Comparison of ENCODE assay signal across 10 mouse cellular contexts in genomic region chr12:71147641-71148040, GRCm38 (mm10). TPM values are rescaled to one million over a fixed set of nuclear protein-coding genes. Genes with fewer than 3 reads are reported as not detected.
DNase-seq lines count a peak whose midpoint lies in the region; ATAC-seq and TF ChIP-seq lines count a peak whose summit lies in the region.
"Had no signal": no experiment of that assay in that cellular context is flagged by ENCODE, and none has a peak within 500 bp of the region (broad histone marks: within the 10 kb centered on the region; RNA-seq: fewer than 3 reads in every experiment).

No protein-coding gene starts in this region.

- no peak overlapping the region for H3K27ac ChIP-seq in hindbrain, embryonic 11.5 days (ENCODE audit: low read depth, low read length)
- H3K27ac ChIP-seq in hindbrain, embryonic 13.5 days, result no peak overlapping the region
- H3K27ac ChIP-seq in cortical plate, adult 2 months (ENCODE audit: insufficient read depth, low read length), result no peak overlapping the region
- H3K27ac ChIP-seq in layer of hippocampus, adult 2 months, result no peak overlapping the region
- no peak overlapping the region for H3K27ac ChIP-seq in forebrain, embryonic 11.5 days (ENCODE audit: low read depth, low read length)
- H3K27ac ChIP-seq: embryonic facial prominence, embryonic 12.5 days had no signal

- no peak overlapping the region for H3K4me3 ChIP-seq in hindbrain, embryonic 11.5 days (ENCODE audit: low read depth, low read length)
- no peak overlapping the region for H3K4me3 ChIP-seq in hindbrain, embryonic 13.5 days
- no peak overlapping the region for H3K4me3 ChIP-seq in cortical plate, adult 2 months (ENCODE audit: insufficient read depth, low read length)
- no peak overlapping the region for H3K4me3 ChIP-seq in layer of hippocampus, adult 2 months
- no peak overlapping the region for H3K4me3 ChIP-seq in forebrain, embryonic 11.5 days (ENCODE audit: low read depth, low read length)
- H3K4me3 ChIP-seq: embryonic facial prominence, embryonic 12.5 days had no signal

- no peak for ATAC-seq in hindbrain, embryonic 11.5 days (ENCODE audit: low FRiP score)
- no peak for ATAC-seq in hindbrain, embryonic 13.5 days (ENCODE audit: low FRiP score)
- no peak for ATAC-seq in forebrain, embryonic 11.5 days (replicated peaks; ENCODE audit: low FRiP score)

- H3K36me3 ChIP-seq in hindbrain, embryonic 11.5 days (ENCODE audit: control insufficient read depth, insufficient read depth, low read length), result peaks cover 6% of the 10 kb centered on the region
- peaks cover 75% of the 10 kb centered on the region for H3K36me3 ChIP-seq in hindbrain, embryonic 13.5 days
- peaks cover 7% of the 10 kb centered on the region; the same call in 1 of the 2 replicates for H3K36me3 ChIP-seq in forebrain, embryonic 11.5 days (ENCODE audit: control insufficient read depth, insufficient read depth, low read length)

- no peaks in the 10 kb centered on the region for H3K9me3 ChIP-seq in hindbrain, embryonic 11.5 days (ENCODE audit: control insufficient read depth, low read length)
- H3K9me3 ChIP-seq in hindbrain, embryonic 13.5 days, result no peaks in the 10 kb centered on the region
- H3K9me3 ChIP-seq in forebrain, embryonic 11.5 days (ENCODE audit: control insufficient read depth, low read length), result no peaks in the 10 kb centered on the region
- H3K9me3 ChIP-seq: embryonic facial prominence, embryonic 12.5 days had no signal

- 84% methylated on average over 3 of the region's 3 CpGs for whole genome bisulfite sequencing in hindbrain, embryonic 11.5 days
- 94% methylated on average over 3 of the region's 3 CpGs for WGBS in hindbrain, embryonic 13.5 days
- WGBS in forebrain, embryonic 11.5 days, result 86% methylated on average over 3 of the region's 3 CpGs

- no peaks in the 10 kb centered on the region for H3K27me3 ChIP-seq in hindbrain, embryonic 11.5 days (ENCODE audit: control insufficient read depth, insufficient read depth, low read length)
- H3K27me3 ChIP-seq in hindbrain, embryonic 13.5 days, result no peaks in the 10 kb centered on the region
- no peaks in the 10 kb centered on the region for H3K27me3 ChIP-seq in forebrain, embryonic 11.5 days (ENCODE audit: control insufficient read depth, insufficient read depth, low read length)
- H3K27me3 ChIP-seq: embryonic facial prominence, embryonic 12.5 days had no signal

- peak; percentile 34; the same call in 1 of the 2 replicates for TF ChIP-seq CTCF in cortical plate, adult 2 months (IDR thresholded peaks at IDR 0.05; ENCODE audit: extremely low read depth, insufficient read depth, low read length)
- TF ChIP-seq CTCF in layer of hippocampus, adult 2 months (conservative IDR thresholded peaks at IDR 0.05), result peak; percentile 90

- no peak overlapping the region for H3K9ac ChIP-seq in hindbrain, embryonic 11.5 days (ENCODE audit: low read depth, low read length)
- no peak overlapping the region for H3K9ac ChIP-seq in hindbrain, embryonic 13.5 days
- H3K9ac ChIP-seq in forebrain, embryonic 11.5 days (ENCODE audit: low read length), result no peak overlapping the region
- H3K9ac ChIP-seq: embryonic facial prominence, embryonic 12.5 days had no signal

- no peak for TF ChIP-seq POLR2A in cortical plate, adult 2 months (IDR thresholded peaks at IDR 0.05; ENCODE audit: extremely low read depth, insufficient read depth, low read length)

- no peaks in the 10 kb centered on the region for H3K4me1 ChIP-seq in hindbrain, embryonic 11.5 days (replicated peaks; ENCODE audit: control insufficient read depth, insufficient read depth, low read length)
- H3K4me1 ChIP-seq in hindbrain, embryonic 13.5 days (replicated peaks), result no peaks in the 10 kb centered on the region
- no peaks in the 10 kb centered on the region for H3K4me1 ChIP-seq in cortical plate, adult 2 months (ENCODE audit: control insufficient read depth, insufficient read depth, low read length)
- H3K4me1 ChIP-seq in forebrain, embryonic 11.5 days (replicated peaks; ENCODE audit: control insufficient read depth, insufficient read depth, low read length), result no peaks in the 10 kb centered on the region
- H3K4me1 ChIP-seq: embryonic facial prominence, embryonic 12.5 days had no signal

- peak; percentile 62 for DNase-seq in hindbrain, embryonic 11.5 days (ENCODE audit: low spot score)
- peak; percentile 71 to 74 for DNase-seq in B cell, adult 2 months
- DNase-seq in Muller cell, postnatal 12 days (ENCODE audit: inconsistent ontology term), result peak; percentile 25
- peak in 1 of 2 experiments; percentile 58 for DNase-seq in layer of hippocampus, adult 2 months (ENCODE audit: low spot score in 2 of 2)
- peak; percentile 75 for DNase-seq in naive thymus-derived CD4-positive, alpha-beta T cell, adult 2 months (ENCODE audit: low read depth)
- no peak for DNase-seq in forebrain, embryonic 11.5 days (ENCODE audit: low spot score)

- no peak overlapping the region for H3K4me2 ChIP-seq in hindbrain, embryonic 11.5 days (replicated peaks; ENCODE audit: low read depth, low read length)
- H3K4me2 ChIP-seq in hindbrain, embryonic 13.5 days, result no peak overlapping the region
- H3K4me2 ChIP-seq in forebrain, embryonic 11.5 days (ENCODE audit: low read depth, low read length, severe bottlenecking), result no peak overlapping the region
- H3K4me2 ChIP-seq: embryonic facial prominence, embryonic 12.5 days had no signal

RNA-seq across cellular contexts. Expression of gene 2700049A03Rik, which starts 11.0 kb away (rescaled TPM):
- 16.8 and 23.3 TPM in 2 replicates for polyA plus RNA-seq in hindbrain, embryonic 11.5 days (2014; fragmentation: Nextera tagmentation; extraction: Ambion mirVana)
- 16.3 TPM in 2 replicates for polyA plus RNA-seq in hindbrain, embryonic 13.5 days (2015; fragmentation: Nextera tagmentation; extraction: Ambion mirVana)
- polyA plus RNA-seq in cortical plate, adult 2 months (2012; rRNA removed), result 5.3 and 5.5 TPM in 2 replicates
- 1 to 10 TPM; 7.5 to 9.0 TPM for total RNA-seq in layer of hippocampus, adult 2 months (2021)
- 19.0 and 21.3 TPM in 2 replicates for polyA plus RNA-seq in forebrain, embryonic 11.5 days (2014; fragmentation: Nextera tagmentation; extraction: Ambion mirVana)

RNA-seq across cellular contexts. Expression of gene Timm9, which starts 11.2 kb away (rescaled TPM):
- 73.8 and 76.8 TPM in 2 replicates for polyA plus RNA-seq in hindbrain, embryonic 11.5 days (2014; fragmentation: Nextera tagmentation; extraction: Ambion mirVana)
- polyA plus RNA-seq in hindbrain, embryonic 13.5 days (2015; fragmentation: Nextera tagmentation; extraction: Ambion mirVana), result 93.2 and 96.7 TPM in 2 replicates
- 78.9 and 85.0 TPM in 2 replicates for polyA plus RNA-seq in cortical plate, adult 2 months (2012; rRNA removed)
- 10 to 100 TPM; 61.7 to 69.7 TPM for total RNA-seq in layer of hippocampus, adult 2 months (2021)
- polyA plus RNA-seq in forebrain, embryonic 11.5 days (2014; fragmentation: Nextera tagmentation; extraction: Ambion mirVana), result 73.9 and 77.0 TPM in 2 replicates

RNA-seq across cellular contexts. Expression of gene Tomm20l, which starts 36.4 kb away (rescaled TPM):
- not detected in 2 replicates for polyA plus RNA-seq in hindbrain, embryonic 11.5 days (2014; fragmentation: Nextera tagmentation; extraction: Ambion mirVana)
- polyA plus RNA-seq in hindbrain, embryonic 13.5 days (2015; fragmentation: Nextera tagmentation; extraction: Ambion mirVana), result not detected in 2 replicates
- polyA plus RNA-seq in cortical plate, adult 2 months (2012; rRNA removed), result not detected in 2 replicates
- not detected for total RNA-seq in layer of hippocampus, adult 2 months (2021)
- polyA plus RNA-seq in forebrain, embryonic 11.5 days (2014; fragmentation: Nextera tagmentation; extraction: Ambion mirVana), result not detected in 2 replicates
- total RNA-seq: layer of hippocampus, postnatal 36 days had no signal
- polyA plus RNA-seq: embryonic facial prominence, embryonic 12.5 days had no signal
